Mouse (Mus musculus) heart, embryonic 14.5 days (tissue): ENCODE results near the gene Flywch2. TPM values are rescaled to one million over a fixed set of nuclear protein-coding genes. Genes with fewer than 3 reads are reported as not detected.

ENCODE experiments used
- ATAC-seq: fragments of 200-750 bp; cut with Nextera tagmentation; 2 replicates; pipeline ENCODE4 v1.8.0; 2017; ENCODE audit warnings: low read depth, moderate TSS enrichment; ENCODE audit not compliant: insufficient number of reproducible peaks, insufficient read depth, low FRiP score
- H3K27ac ChIP-seq, 2 experiments: fragments of 200-500 bp in 1 of 2; fragments of 300-500 bp in 1 of 2; sonication (generic) in 1 of 2; replicated peaks in 1 of 2; 2 replicates each; pipeline ENCODE4 v1.5.1; 2012 to 2014; ENCODE audit warnings: low read depth in 2 of 2, low read length in 2 of 2, control low read depth in 1 of 2, mild to moderate bottlenecking in 1 of 2, mixed read lengths in 1 of 2; ENCODE audit not compliant: control insufficient read depth in 1 of 2, insufficient read depth in 1 of 2
- H3K27me3 ChIP-seq: fragments of 300-500 bp; sonication (generic); 2 replicates; pipeline ENCODE4 v1.6.1; 2014; ENCODE audit warnings: mild to moderate bottlenecking, low read length, control low read depth; ENCODE audit not compliant: control insufficient read depth, insufficient read depth
- H3K36me3 ChIP-seq: fragments of 300-500 bp; sonication (generic); 2 replicates; pipeline ENCODE4 v1.6.1; 2014; ENCODE audit warnings: mild to moderate bottlenecking, control low read depth, low read length, mixed read lengths; ENCODE audit not compliant: control insufficient read depth, insufficient read depth
- H3K4me1 ChIP-seq, 2 experiments: fragments of 200-500 bp in 1 of 2; fragments of 300-500 bp in 1 of 2; sonication (generic) in 1 of 2; 2 replicates each; pipeline ENCODE4 v1.6.1; 2012 to 2014; ENCODE audit warnings: low read length in 2 of 2, control low read depth in 1 of 2, mixed read lengths in 1 of 2; ENCODE audit not compliant: control insufficient read depth in 2 of 2, insufficient read depth in 2 of 2
- H3K4me2 ChIP-seq: fragments of 300-500 bp; sonication (generic); 2 replicates; pipeline ENCODE4 v1.6.1; 2014; ENCODE audit warnings: mild to moderate bottlenecking, low read length
- H3K4me3 ChIP-seq, 2 experiments: fragments of 200-500 bp in 1 of 2; fragments of 300-500 bp in 1 of 2; sonication (generic) in 1 of 2; 2 replicates each; pipeline ENCODE4 v1.5.1; 2012 to 2014; ENCODE audit warnings: low read length in 2 of 2, mild to moderate bottlenecking in 2 of 2, control low read depth in 1 of 2, low read depth in 1 of 2, moderate library complexity in 1 of 2; ENCODE audit not compliant: control insufficient read depth in 1 of 2, insufficient read depth in 1 of 2
- H3K9ac ChIP-seq: fragments of 300-500 bp; sonication (generic); 2 replicates; pipeline ENCODE4 v1.6.1; 2014; ENCODE audit warnings: mild to moderate bottlenecking, low read length
- H3K9me3 ChIP-seq: fragments of 300-500 bp; sonication (generic); 2 replicates; pipeline ENCODE4 v1.6.1; 2016; ENCODE audit warnings: low read length, control low read depth; ENCODE audit not compliant: control insufficient read depth
- WGBS: fragments of 180-500 bp; shearing (Covaris S2); extraction: QIAGEN DNeasy Blood & Tissue Kit; methylation state at CpG from one replicate; pipeline ENCODE4 v1.1.7; 2014; 5-methylcytosine and 5-hydroxymethylcytosine counted together
- polyA plus RNA-seq: library from polyadenylated mRNA; unstranded; fragments of >200 nt; fragmentation: Nextera tagmentation; extraction: Ambion mirVana; gene quantifications from 2 replicates; pipeline ENCODE4 v1.2.1, GENCODE M21; 2014

Flywch2 gene
- polyA plus RNA-seq: 4.4 and 5.1 TPM in 2 replicates

DNA sequence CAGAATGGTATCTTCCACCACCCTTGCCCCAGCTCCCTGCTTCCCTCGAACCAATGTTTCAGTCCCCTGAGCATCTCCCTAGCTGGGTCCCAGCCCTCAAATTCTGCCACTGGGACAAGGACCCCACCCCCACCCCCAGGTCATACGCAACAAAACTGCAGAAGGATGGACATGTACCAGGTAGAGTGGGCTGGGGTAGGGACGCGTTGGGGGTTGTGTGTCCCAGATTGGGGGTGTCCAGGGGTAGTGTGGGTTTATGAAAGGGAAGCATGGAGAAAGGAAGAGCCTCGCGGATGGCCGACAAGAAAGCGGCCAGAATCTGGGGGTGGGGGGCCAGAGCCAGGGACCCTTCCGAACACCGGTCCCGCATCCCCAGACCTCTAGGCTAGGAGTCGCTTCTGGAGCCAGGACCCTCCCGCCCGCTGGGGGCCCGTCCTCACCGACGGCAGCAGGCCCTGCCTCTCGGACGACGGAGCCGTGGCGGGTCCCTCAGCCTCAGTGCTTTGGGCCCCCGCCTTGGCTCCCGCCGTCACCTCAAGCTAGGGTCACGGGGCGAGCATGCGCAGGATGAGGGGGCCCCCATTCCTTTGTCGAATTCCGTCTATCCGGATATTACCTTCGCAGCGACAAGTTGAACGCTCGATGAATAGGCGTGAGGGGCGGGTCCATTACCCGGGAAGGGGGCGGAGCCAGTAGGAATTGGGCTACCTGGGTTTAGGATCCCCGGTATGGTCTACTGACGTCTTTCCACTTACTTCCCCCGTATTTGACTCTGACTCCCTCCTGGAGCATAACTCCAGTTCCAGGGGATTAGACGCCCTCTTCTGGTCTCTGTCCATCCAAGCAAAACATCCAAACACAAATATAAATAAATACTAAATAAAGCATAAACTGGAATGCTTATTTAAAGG lies at the start of gene Flywch2:
Flywch2 (minus strand) TSS at position 521 of the 911 bp plus-strand sequence.
- peak within 1 kb of the TSS; percentile 48 to 54 for H3K4me3 ChIP-seq
- H3K9me3 ChIP-seq: no peaks in the 10 kb centered on the region
- H3K27ac ChIP-seq: no peak within 1 kb of the TSS
- H3K4me1 ChIP-seq: peaks cover 11 to 14% of the 10 kb centered on the region in 2 experiments
- H3K4me2 ChIP-seq: peak within 1 kb of the TSS; percentile 93
- ATAC-seq: peak; percentile 70
- 3% methylated on average over 43 of the region's 43 CpGs for WGBS
- peak within 1 kb of the TSS; percentile 70 for H3K9ac ChIP-seq
- H3K27me3 ChIP-seq: no peaks in the 10 kb centered on the region
- no peaks in the 10 kb centered on the region for H3K36me3 ChIP-seq

- Histone ChIP-seq H3K27me3 (peaks cover 37% of the 10 kb centered on the region), H3K9ac (no peak overlapping the region), H3K9me3 (no peaks in the 10 kb centered on the region), H3K36me3 (peaks cover 14% of the 10 kb centered on the region), H3K4me3 (no peak overlapping the region), H3K27ac (no peak overlapping the region), H3K4me1 (peaks cover 2 to 11% of the 10 kb centered on the region in 2 experiments; a peak in 3 of 4 replicates), H3K4me2 (no peak overlapping the region)
- WGBS: 94% methylated on average over 1 of the region's 1 CpGs
- ATAC-seq: no peak
These were observed 45.3 kb upstream of the Flywch2 start for GRCm38 (mm10) chr17:23831201-23831600.

GRCm38 (mm10) chr17:23829064-23829619 lies 43.3 kb upstream of the Flywch2 start, which contains the start of gene Elob:
Elob (minus strand) TSS chr17:23829136.
- Histone ChIP-seq H3K4me2 (peak within 1 kb of the TSS; percentile 80), H3K4me3 (peak within 1 kb of the TSS; percentile 79 to 95), H3K36me3 (peaks cover 35% of the 10 kb centered on the region), H3K9ac (peak within 1 kb of the TSS; percentile 94), H3K4me1 (peaks cover 2 to 11% of the 10 kb centered on the region in 2 experiments; a peak in 3 of 4 replicates), H3K27me3 (peaks cover 24% of the 10 kb centered on the region), H3K9me3 (no peaks in the 10 kb centered on the region), H3K27ac (peak within 1 kb of the TSS; percentile 90 to 97)
- ATAC-seq: peak; percentile 90
- WGBS: under 1% methylated on average over 32 of the region's 42 CpGs

DNA sequence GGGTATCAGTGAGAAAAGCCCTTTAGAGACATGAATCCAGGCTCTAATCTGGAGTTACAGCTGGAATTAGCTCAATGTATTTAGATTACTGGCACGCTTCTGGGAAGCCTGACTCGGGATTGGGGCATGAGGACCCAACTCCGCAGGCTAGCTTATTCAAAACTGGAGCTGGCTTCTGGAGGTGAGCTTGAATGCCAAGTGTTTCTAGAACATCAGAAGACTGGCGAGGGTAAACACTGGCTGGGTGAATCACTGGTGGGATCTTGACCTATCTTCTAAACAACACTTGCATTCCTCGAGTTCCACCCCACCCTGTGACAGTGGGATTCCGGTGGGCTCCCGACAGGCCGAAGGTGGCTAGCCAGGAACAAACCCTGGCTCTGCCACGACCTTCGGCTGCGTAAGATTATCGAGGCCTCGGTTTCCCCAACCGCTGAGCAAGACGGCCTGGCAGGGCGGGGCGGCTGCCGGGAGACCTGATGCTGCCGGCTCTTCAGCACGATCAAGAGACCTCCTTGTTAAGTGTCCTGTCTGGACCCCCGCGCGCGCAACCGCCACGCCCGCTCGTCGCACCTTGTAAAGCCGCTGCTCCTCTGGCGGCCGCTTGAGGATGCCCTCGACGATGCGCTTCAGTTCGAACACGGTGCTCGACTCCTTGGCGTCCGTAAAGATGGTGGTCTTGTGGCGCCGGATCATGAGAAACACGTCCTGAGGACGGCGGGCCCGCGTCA lies 42.6 kb upstream of the Flywch2 start:
- peak overlapping the region; percentile 79 to 95 for H3K4me3 ChIP-seq
- H3K4me1 ChIP-seq: peaks cover 2 to 11% of the 10 kb centered on the region in 2 experiments; a peak in 3 of 4 replicates
- peak; percentile 65 for ATAC-seq
- H3K9me3 ChIP-seq: no peaks in the 10 kb centered on the region
- peak overlapping the region; percentile 94 for H3K9ac ChIP-seq
- WGBS: under 1% methylated on average over 47 of the region's 47 CpGs
- H3K36me3 ChIP-seq: peaks cover 42% of the 10 kb centered on the region
- peak overlapping the region; percentile 70 to 90 for H3K27ac ChIP-seq
- H3K27me3 ChIP-seq: peaks cover 18% of the 10 kb centered on the region
- H3K4me2 ChIP-seq: peak overlapping the region; percentile 80

DNA sequence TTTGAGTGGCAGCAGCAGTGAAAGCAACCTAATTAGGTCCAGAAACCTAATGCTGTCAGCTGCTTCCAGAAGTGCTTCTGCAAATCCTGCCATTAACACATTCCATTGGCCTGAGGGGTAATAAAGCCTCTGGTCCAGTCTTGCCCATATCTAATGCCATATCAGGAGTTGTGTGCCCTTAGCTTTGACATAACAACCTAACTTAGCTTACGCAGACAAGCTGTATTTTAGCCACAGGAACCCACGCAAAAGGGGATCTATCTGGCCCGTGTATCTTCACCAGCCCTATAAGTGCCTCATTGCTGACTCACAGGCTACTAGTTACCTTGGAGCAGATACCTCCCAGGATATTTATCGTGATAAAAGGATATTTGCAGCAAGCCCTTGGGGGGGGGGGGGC lies 39.7 kb upstream of the Flywch2 start:
- no peak for ATAC-seq
- Histone ChIP-seq H3K4me2 (no peak overlapping the region), H3K36me3 (peaks cover 70% of the 10 kb centered on the region), H3K4me3 (no peak overlapping the region), H3K9ac (no peak overlapping the region), H3K27ac (no peak overlapping the region), H3K9me3 (no peaks in the 10 kb centered on the region), H3K27me3 (0 out of 2 replicates have a peak, but pooled peaks cover 2% of the 10 kb centered on the region), H3K4me1 (peaks cover 2 to 11% of the 10 kb centered on the region in 2 experiments; a peak in 3 of 4 replicates)
- WGBS: 85% methylated on average over 4 of the region's 4 CpGs

DNA sequence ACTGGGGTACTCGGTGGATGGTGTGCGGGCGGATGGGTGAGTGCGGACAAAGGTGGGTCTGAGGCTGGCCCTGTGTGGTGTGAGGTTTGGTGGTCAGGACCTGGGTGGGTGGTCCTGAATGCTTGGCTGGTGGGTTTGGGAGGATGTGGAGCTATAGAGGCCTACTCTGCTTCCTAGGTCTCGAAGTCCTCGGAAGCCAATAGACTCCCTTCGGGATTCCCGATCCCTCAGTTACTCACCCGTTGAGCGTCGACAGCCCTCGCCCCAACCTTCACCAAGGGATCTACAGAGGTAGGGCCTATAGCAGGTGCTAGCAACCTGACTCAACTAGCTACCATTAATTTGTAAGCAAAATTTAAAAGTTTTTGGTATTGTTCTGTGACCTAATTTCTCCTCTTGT lies 37.7 kb upstream of the Flywch2 start:
- Histone ChIP-seq H3K27ac (no peak overlapping the region), H3K4me2 (no peak overlapping the region), H3K9me3 (0 out of 2 replicates have a peak, but pooled peaks cover 6% of the 10 kb centered on the region), H3K9ac (no peak overlapping the region), H3K27me3 (no peaks in the 10 kb centered on the region), H3K36me3 (peaks cover 90% of the 10 kb centered on the region), H3K4me3 (no peak overlapping the region), H3K4me1 (peaks cover 2 to 11% of the 10 kb centered on the region in 2 experiments; a peak in 3 of 4 replicates)
- no peak for ATAC-seq
- WGBS: 89% methylated on average over 12 of the region's 12 CpGs

GRCm38 (mm10) chr17:23823018-23823417 lies 37.1 kb upstream of the Flywch2 start:
- peaks cover 2 to 8% of the 10 kb centered on the region in 2 experiments; a peak in 3 of 4 replicates for H3K4me1 ChIP-seq
- no peak overlapping the region for H3K9ac ChIP-seq
- peaks cover 96% of the 10 kb centered on the region for H3K36me3 ChIP-seq
- H3K27ac ChIP-seq: no peak overlapping the region
- WGBS: 76% methylated on average over 16 of the region's 16 CpGs
- no peak overlapping the region for H3K4me2 ChIP-seq
- no peak for ATAC-seq
- H3K4me3 ChIP-seq: no peak overlapping the region
- no peaks in the 10 kb centered on the region for H3K27me3 ChIP-seq
- H3K9me3 ChIP-seq: 0 out of 2 replicates have a peak, but pooled peaks cover 6% of the 10 kb centered on the region
